Mouse (Mus musculus): Measurements from ENCODE around the gene Shisa2.
"Not testable (repeated sequence)": the region's sequence is repeated elsewhere in the genome, so short reads cannot be mapped to it uniquely, and the experiment has no call there.

The Shisa2 gene

GRCm38 (mm10) chr14:59625158-59625805 is at the start of gene Shisa2:
TSS of gene Shisa2 (plus strand) at chr14:59625308.
- peak; percentile 79 for DNase-seq (ENCODE audit: low read depth, low spot score)

GRCm38 (mm10) chr14:59576385-59576784 is 48.7 kb upstream of the Shisa2 start:
- no peak for DNase-seq (ENCODE audit: low read depth, low spot score)

GRCm38 (mm10) chr14:59590614-59591013 is 34.5 kb upstream of the Shisa2 start:
- no peak for DNase-seq (ENCODE audit: low read depth, low spot score)

- no peak for DNase-seq (ENCODE audit: low read depth, low spot score)
These were observed 33.2 kb upstream of the Shisa2 start for GRCm38 (mm10) chr14:59591901-59592300.

- no peak for DNase-seq (ENCODE audit: low read depth, low spot score)
These were observed 32.5 kb upstream of the Shisa2 start for GRCm38 (mm10) chr14:59592593-59592992.

GRCm38 (mm10) chr14:59594988-59595387 is 30.1 kb upstream of the Shisa2 start:
- DNase-seq (ENCODE audit: low read depth, low spot score), result no peak

GRCm38 (mm10) chr14:59597398-59598259 is 27.5 kb upstream of the Shisa2 start, which contains the start of gene Cdadc1:
TSS of gene Cdadc1 (minus strand) at chr14:59597959.
- peak; percentile 86 for DNase-seq (ENCODE audit: low read depth, low spot score)

- no peak for DNase-seq (ENCODE audit: low read depth, low spot score)
These were observed 26.9 kb upstream of the Shisa2 start for GRCm38 (mm10) chr14:59598260-59598627.

GRCm38 (mm10) chr14:59604002-59604645 is 21.0 kb upstream of the Shisa2 start:
- no peak for DNase-seq (ENCODE audit: low read depth, low spot score)

GRCm38 (mm10) chr14:59605671-59606353 is 19.3 kb upstream of the Shisa2 start:
- peak; percentile 57 for DNase-seq (ENCODE audit: low read depth, low spot score)

- no peak for DNase-seq (ENCODE audit: low read depth, low spot score)
These were observed 18.1 kb upstream of the Shisa2 start for GRCm38 (mm10) chr14:59607021-59607420.

- DNase-seq (ENCODE audit: low read depth, low spot score), result peak; percentile 52
These were observed 12.0 kb upstream of the Shisa2 start for GRCm38 (mm10) chr14:59612920-59613625.

GRCm38 (mm10) chr14:59614149-59614548 is 11.0 kb upstream of the Shisa2 start:
- DNase-seq (ENCODE audit: low read depth, low spot score), result not testable (repeated sequence)

- DNase-seq (ENCODE audit: low read depth, low spot score), result no peak
These were observed 8.3 kb upstream of the Shisa2 start for GRCm38 (mm10) chr14:59616802-59617201.

- no peak for DNase-seq (ENCODE audit: low read depth, low spot score)
These were observed 702 bp upstream of the Shisa2 start for GRCm38 (mm10) chr14:59624326-59624885.

GRCm38 (mm10) chr14:59625806-59626364 is 777 bp downstream of the Shisa2 start:
- DNase-seq (ENCODE audit: low read depth, low spot score), result no peak

- no peak for DNase-seq (ENCODE audit: low read depth, low spot score)
These were observed 1.6 kb downstream of the Shisa2 start for GRCm38 (mm10) chr14:59626711-59627110.

GRCm38 (mm10) chr14:59627142-59627680 is 2.1 kb downstream of the Shisa2 start:
- no peak for DNase-seq (ENCODE audit: low read depth, low spot score)

- no peak for DNase-seq (ENCODE audit: low read depth, low spot score)
These were observed 2.7 kb downstream of the Shisa2 start for GRCm38 (mm10) chr14:59627823-59628222.

GRCm38 (mm10) chr14:59629308-59629707 is 4.2 kb downstream of the Shisa2 start:
- no peak for DNase-seq (ENCODE audit: low read depth, low spot score)
